Mouse (Mus musculus): Measurements from ENCODE around the gene Glul.
"Not testable (repeated sequence)": the region's sequence is repeated elsewhere in the genome, so short reads cannot be mapped to it uniquely, and the experiment has no call there.

Glul gene

DNA sequence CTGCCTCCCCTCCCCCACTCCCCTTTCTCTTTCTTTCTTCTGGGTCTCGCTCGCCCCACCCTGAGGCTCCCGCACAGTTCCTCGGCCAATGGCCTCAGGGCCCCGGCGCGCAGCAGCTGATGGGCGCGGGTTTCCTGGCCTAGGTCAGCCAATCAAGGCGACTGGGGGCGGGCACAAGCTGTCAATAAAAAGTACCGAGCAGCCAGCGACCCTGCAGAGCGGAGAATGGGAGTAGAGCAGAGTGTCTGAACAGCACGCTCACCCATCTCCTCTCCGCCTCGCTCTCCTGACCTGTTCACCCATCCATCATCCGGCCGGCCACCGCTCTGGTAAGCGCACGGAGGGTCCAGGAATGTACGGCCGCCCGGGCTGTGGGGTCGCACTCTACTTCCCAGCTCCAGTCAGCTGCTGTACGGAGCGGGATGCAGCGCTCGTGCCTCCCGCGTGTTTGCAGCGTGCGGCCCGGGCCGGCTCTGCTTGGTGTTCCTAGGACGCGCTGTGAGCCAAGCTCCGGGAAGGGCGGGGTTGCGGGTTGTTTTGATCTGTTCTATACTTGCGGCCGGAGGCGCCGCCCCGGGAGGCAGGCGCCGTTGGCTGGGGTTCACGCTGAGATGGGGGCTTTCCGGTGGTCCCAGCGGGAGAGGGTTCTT lies at the start of gene Glul, which contains the start of gene Teddm2:
Glul (plus strand) TSS at position 214 of the 650 bp plus-strand sequence.
Teddm2 (minus strand) TSS at position 498 of the 650 bp plus-strand sequence.
- peak; percentile 97 for DNase-seq (ENCODE audit: extremely low read depth, insufficient read length, low spot score)

- not testable (repeated sequence) for DNase-seq (ENCODE audit: extremely low read depth, insufficient read length, low spot score)
Measured at GRCm38 (mm10) chr1:153852696-153853095, 47.0 kb upstream of the Glul start.

DNA sequence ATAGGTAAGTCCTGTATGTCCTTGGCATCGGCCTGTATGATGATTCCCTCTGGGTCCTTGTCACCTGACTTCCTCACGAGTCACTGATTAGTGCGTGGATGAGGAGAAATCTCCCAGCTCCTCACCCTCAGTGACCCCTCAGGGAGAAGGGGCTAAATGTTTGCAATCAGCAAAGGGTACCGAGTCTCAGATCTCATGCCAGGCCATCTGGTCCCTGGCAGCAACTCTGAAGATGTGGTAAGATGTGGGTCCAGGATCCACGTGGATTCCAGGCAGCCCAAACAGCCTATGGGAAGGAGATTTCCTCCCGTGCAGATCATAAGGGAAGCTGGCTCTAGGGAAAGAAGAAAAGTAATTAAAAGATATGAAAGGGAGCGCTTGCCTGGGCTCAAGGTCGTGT lies 43.8 kb upstream of the Glul start:
- no peak for DNase-seq (ENCODE audit: extremely low read depth, insufficient read length, low spot score)

DNA sequence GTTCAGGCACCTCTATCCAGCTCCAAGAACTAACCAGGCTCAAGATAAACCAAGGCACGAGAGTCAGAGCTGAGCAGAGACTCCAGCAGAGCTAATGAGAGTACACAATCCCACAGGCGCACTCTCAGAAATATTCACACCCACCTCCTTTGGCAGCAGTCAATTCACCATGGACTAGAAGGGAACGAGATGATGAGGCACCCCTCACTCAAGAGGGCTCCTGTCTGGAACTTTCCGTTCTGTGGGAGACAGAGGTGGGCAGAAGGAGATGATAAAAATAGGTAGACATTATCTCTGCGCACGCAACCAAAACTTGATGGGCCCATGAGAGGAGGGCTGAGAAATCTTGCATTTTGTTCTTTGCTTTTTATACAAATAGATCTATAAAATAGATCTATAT lies 25.7 kb upstream of the Glul start, which contains the start of gene Teddm1b:
Teddm1b (plus strand) TSS at position 301 of the 400 bp plus-strand sequence.
- no peak for DNase-seq (ENCODE audit: extremely low read depth, insufficient read length, low spot score)

DNA sequence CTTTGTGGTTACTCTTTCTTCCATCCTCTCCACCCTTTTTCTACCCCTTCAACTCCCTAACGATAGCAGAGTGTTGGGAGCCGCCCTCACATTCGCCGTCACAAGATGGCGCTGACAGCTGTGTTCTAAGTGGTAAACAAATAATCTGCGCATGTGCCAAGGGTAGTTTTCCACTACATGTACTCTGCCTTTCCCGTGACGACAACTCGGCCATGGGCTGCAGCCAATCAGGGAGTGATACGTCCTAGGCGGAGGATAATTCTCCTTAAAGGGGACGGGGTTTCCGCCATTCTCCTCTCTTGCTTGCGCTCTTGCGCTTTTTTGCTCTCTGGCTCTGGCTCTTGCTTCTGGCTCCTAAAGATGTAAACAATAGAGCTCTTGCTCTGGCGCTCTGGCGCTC lies 19.4 kb upstream of the Glul start:
- not testable (repeated sequence) for DNase-seq (ENCODE audit: extremely low read depth, insufficient read length, low spot score)

DNA sequence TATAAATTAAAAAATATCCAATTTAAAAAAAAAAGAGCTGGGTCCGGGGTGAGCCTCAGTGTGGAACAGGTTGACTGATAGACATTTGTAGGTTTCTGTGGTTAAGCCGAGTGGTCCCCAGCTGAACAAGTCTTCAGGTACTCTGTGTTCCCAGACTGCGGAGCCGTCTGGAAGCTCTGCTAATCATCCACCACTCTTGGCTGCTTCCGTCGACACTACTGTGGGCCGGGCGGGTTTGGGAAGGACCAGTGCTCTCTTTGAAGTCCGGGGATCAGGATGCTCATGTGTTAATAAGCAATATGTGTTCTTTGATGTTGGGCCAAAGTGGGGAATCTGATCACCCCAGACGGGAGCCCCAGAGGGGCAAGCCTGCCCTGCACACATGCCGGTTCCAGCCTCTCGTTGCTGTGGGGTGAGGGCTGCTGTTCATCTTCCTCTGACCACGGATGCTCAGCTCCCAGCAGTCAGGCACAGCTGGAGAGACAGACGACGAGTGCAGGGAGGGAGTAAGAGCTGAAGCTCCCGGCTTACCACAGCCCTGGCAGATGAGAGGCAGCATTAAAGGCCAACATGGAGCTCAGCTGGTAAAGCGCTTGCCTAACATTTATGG lies 13.6 kb upstream of the Glul start:
- no peak for DNase-seq (ENCODE audit: extremely low read depth, insufficient read length, low spot score)

GRCm38 (mm10) chr1:153890121-153890520 lies 9.6 kb upstream of the Glul start:
- DNase-seq (ENCODE audit: extremely low read depth, insufficient read length, low spot score): no peak

DNA sequence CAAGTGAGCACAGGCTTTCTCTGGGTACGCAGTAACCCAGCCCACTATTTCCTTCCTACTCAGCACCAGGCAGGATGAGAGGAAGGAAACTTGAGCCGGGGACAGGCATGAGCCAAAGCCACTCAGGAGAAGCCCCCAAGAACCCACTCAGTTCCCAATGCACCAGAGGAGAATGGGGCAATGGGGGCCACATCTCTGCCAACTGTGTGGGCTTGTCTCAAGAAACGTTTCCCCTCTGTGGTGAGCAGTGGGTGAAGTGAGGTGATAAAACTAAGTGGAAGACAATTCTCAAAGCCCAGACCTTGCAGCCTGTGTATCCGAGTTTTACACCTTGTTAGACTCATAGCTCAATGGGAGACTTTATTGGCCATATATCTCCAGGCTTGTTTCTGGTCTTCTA lies 8.3 kb upstream of the Glul start, which contains the start of gene Teddm1a:
Teddm1a (plus strand) TSS at position 301 of the 400 bp plus-strand sequence.
- DNase-seq (ENCODE audit: extremely low read depth, insufficient read length, low spot score): no peak

DNA sequence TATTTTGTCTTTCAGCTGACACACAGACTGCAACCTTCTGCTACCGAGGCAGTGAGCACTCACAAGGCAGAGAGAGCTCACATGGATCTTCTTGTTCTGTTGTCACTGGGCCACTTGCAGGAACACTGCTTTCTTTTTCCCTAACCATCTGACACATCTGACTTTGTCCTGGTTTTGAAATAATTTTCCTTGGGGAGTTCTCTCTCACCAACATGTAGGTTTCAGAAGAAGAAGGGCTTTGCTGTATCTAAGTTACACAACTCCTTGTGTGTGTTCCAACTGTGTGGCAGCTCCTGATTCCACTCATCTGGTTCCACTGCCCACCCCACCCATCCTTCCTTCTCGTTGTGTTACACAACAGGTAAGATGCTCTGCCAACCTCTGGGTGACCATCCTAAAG lies 6.0 kb upstream of the Glul start:
- DNase-seq (ENCODE audit: extremely low read depth, insufficient read length, low spot score): no peak

GRCm38 (mm10) chr1:153894201-153894893 lies 5.4 kb upstream of the Glul start:
- DNase-seq (ENCODE audit: extremely low read depth, insufficient read length, low spot score): no peak

DNA sequence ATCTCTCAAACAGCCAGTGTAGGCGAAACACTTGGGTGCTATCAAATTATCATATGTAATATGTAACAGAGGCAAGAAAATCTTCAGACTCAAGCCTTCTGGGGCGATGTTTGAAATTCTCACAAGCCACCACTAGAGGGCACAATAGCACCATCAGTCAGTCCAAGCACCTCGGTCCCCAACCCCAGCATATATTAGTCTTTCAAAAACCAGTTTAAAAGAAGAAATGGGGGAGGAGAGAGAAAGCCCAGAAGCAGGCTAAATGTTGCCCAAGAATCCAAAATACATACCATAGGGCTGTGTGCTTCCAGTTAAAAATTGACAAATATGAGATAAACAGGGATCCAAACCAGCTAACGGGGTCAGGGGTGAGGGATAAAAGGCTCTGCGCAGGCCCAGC lies 4.8 kb upstream of the Glul start:
- no peak for DNase-seq (ENCODE audit: extremely low read depth, insufficient read length, low spot score)

- no peak for DNase-seq (ENCODE audit: extremely low read depth, insufficient read length, low spot score)
Measured at GRCm38 (mm10) chr1:153897196-153897595, 2.5 kb upstream of the Glul start.

DNA sequence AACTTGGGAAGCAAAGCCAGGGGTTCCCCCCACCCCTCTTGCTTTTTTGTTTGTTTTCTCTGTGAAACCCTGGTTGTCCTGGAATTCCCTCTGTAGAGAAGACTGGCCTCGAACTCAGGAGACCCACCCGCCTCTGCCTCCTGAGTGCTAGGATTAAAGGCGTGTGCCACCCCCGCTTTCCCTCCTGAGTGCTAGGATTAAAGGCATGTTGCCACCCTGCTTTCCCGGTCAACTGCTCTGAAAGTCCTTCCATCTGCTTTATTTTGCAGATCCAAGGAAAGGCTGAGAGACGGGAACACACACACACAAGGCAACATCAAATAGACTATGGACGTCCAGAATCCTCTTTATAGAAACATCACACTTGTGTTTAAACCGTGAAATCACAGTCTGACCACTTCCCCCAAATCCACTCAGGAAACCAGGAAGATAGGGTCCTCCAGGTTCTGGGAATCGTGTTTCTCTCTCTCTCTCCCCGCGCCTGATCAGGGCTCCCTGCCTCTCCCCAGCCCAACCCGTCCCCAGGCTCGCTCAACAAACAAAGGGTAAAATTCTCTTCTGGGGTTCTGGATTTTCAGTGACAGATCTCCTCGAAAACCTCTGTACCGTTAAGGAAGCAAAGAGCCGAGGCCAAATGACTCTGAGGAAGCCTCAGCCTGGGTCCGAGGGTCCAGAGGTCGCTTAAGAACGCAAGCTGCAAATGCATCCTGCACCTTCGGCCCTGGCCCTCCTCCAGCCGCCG lies 584 bp upstream of the Glul start:
- no peak for DNase-seq (ENCODE audit: extremely low read depth, insufficient read length, low spot score)

DNA sequence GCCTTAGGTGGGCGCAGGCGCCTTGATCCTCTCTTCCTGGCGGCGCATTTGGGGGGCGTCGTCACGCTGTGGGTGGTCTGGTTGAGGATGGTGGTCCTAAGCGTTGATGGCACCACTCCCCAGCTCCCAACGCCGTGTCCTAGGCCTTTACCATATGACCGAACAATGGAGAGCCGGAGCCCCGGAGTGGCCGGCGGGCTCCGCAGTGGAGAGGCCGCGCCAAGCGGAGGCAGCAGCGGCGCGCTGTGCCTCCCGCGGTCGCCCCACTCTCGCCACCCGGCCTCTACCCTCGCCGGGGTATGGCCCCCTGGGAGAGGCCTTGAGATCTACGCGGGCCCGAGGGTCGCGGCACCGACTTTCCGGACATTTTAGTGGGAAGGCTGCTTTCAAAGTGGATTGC lies 637 bp downstream of the Glul start:
- DNase-seq (ENCODE audit: extremely low read depth, insufficient read length, low spot score): no peak

- DNase-seq (ENCODE audit: extremely low read depth, insufficient read length, low spot score): peak; percentile 26
Measured at GRCm38 (mm10) chr1:153900860-153901730, 1.4 kb downstream of the Glul start.

DNA sequence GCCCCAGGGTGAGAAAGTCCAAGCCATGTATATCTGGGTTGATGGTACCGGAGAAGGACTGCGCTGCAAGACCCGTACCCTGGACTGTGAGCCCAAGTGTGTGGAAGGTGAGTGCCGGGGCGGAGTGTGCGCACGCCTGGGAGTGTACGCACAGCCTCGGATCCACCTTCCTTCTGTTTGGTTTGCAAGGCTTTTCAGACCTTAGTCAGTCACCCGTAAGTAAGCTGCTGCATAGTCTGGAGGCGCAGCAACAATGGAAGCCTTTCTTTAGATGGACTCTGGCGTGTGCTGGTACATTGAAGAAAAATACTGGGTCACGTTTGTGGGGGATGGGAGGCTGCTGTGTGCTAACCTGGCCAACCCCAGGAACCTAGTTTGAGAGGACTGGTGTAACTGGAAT lies 3.3 kb downstream of the Glul start:
- DNase-seq (ENCODE audit: extremely low read depth, insufficient read length, low spot score): no peak

DNA sequence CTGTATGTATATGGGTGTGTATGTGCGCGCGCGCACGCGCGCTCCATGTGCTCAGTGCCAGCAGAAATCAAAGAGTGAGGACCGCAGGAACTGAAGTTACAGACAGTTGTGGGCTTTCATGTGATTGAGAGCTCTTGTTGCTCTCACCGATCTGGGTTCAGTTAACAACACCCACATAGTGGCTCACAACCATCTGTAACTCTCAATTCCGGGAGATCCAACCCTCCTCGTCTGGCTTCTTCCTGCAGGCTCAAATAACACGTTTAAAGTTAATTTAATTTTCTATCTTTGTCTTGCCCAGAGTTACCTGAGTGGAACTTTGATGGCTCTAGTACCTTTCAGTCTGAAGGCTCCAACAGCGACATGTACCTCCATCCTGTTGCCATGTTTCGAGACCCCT lies 4.5 kb downstream of the Glul start:
- no peak for DNase-seq (ENCODE audit: extremely low read depth, insufficient read length, low spot score)

- no peak for DNase-seq (ENCODE audit: extremely low read depth, insufficient read length, low spot score)
Measured at GRCm38 (mm10) chr1:153905884-153906283, 6.1 kb downstream of the Glul start.

DNA sequence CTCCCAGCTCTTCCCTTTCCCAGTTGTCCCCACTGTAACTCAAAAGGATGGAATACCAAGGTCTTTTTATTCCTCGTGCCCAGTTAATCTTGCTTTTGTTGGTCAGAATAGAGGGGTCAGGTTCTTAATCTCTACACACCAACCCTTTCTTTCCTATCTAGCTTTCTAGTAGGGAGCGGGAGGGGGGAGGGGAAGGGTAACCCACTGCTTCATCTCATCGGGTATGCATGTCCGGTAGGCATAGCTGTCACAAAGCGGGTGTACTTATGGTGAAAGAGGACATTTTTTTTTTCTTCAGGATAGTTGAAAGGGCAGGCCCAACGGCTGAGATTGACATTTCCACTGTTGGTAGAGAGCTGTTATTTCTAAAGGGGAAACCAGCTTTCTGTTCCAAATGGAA lies 8.5 kb downstream of the Glul start:
- no peak for DNase-seq (ENCODE audit: extremely low read depth, insufficient read length, low spot score)

DNA sequence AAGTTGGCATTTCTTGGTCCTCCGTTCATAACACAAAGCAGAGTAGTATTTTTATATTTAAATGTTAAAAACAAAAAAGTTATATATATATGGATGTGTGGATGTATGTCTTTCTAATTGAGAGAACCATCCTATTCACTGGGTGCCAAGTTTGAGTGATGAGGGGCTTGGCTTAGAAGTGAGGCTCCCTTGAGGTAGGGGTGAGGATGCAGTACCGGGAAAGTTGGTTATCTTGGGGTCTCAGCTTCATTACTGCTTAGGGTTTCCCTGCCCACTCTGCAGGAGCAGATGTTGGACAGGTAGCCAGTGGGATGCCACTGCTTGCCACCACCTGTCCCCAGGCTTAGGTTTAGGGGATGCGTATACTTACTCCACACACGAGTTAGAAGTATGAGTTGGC lies 9.0 kb downstream of the Glul start:
- DNase-seq (ENCODE audit: extremely low read depth, insufficient read length, low spot score): no peak

Measured in 3134 (cell line).